Mouse (Mus musculus): ENCODE results near the gene Tmem59.

DNA sequence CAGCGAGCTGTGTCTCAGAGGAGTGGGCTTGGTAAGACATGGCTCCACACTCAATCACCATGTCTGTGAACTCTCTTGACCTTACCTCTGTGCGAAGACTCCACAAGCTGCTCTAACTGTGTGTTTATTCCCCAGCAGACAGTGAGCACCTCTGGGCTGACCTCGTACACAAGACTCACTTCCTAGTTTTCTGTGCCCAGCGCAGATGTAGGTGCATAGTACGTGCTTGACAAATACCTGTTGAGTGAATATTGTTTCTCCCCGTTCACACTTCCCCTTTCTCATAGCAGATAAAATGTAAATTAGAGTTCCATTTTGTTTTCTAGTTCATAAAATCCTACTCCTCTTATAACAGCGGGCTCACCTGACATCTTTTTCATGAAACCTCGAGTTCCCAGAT is 34.7 kb upstream of the Tmem59 start:
- TF ChIP-seq CTCF (IDR thresholded peaks at IDR 0.05), result no peak
- no peak for TF ChIP-seq POLR2A (IDR thresholded peaks at IDR 0.05; ENCODE audit: insufficient read depth, low read depth, low read length)
- no peak for TF ChIP-seq EP300 (IDR thresholded peaks at IDR 0.05; ENCODE audit: insufficient read depth, low read depth, low read length)
